Mouse (Mus musculus): ENCODE measurements at regions not wholly inside any gene's neighbourhood (a gene's known extent, or its start where the extent isn't known, plus 50 kb on each side); places are given as distances from the start of the nearest gene placed in this dataset.

- TF ChIP-seq TCF12 (IDR thresholded peaks at IDR 0.05; ENCODE audit: low read depth, low read length) (no peak), MAZ (IDR thresholded peaks at IDR 0.05; ENCODE audit: low read depth, low read length) (no peak), CTCF (IDR thresholded peaks at IDR 0.05 in 2 of 3, conservative IDR thresholded peaks at IDR 0.05 in 1 of 3; ENCODE audit: control insufficient read depth in 1 of 3, insufficient read depth in 1 of 3, low read depth in 2 of 3, low read length in 3 of 3, poor library complexity in 1 of 3, severe bottlenecking in 1 of 3) (no peak), ETS1 (IDR thresholded peaks at IDR 0.05; ENCODE audit: low read depth, low read length) (no peak), ZKSCAN1 (IDR thresholded peaks at IDR 0.05; ENCODE audit: low read depth, low read length) (no peak), MAX (IDR thresholded peaks at IDR 0.05; ENCODE audit: low read length) (no peak), ZC3H11A (IDR thresholded peaks at IDR 0.05; ENCODE audit: low read depth, low read length) (no peak)
Measured at GRCm38 (mm10) chr12:73413439-73414196, 127.0 kb downstream of the Slc38a6 start.

Measured in MEL (cell line).